Mouse (Mus musculus) CH12.LX (cell line): ENCODE data around the gene Krt12.

Source experiments
- BHLHE40 ChIP-seq: IDR thresholded peaks from 2 replicates; pipeline ENCODE4 v1.6.1; 2011; ENCODE audit warnings: mild to moderate bottlenecking, low read depth, low read length, improper control_type of control experiment
- CHD2 ChIP-seq: IDR thresholded peaks from 2 replicates; pipeline ENCODE4 v1.6.1; 2011; ENCODE audit warnings: low read length, improper control_type of control experiment
- CTCF ChIP-seq, 2 experiments: IDR thresholded peaks in 1 of 2; conservative IDR thresholded peaks in 1 of 2; 2 replicates each; pipeline ENCODE4 v1.5.1; 2011 to 2012; ENCODE audit warnings: low read depth in 2 of 2, low read length in 2 of 2, improper control_type of control experiment in 1 of 2, inconsistent platforms in 1 of 2, mild to moderate bottlenecking in 1 of 2, moderate library complexity in 1 of 2
- E2F4 ChIP-seq: IDR thresholded peaks from 2 replicates; pipeline ENCODE4 v1.6.1; 2011; ENCODE audit warnings: low read depth, low read length, improper control_type of control experiment; ENCODE audit not compliant: insufficient replicate concordance
- ETS1 ChIP-seq: conservative IDR thresholded peaks from 2 replicates; pipeline ENCODE4 v1.6.1; 2012; ENCODE audit warnings: low read depth, mild to moderate bottlenecking, inconsistent platforms, low read length, improper control_type of control experiment, moderate library complexity
- HCFC1 ChIP-seq: IDR thresholded peaks from 2 replicates; pipeline ENCODE4 v1.6.1; 2012; ENCODE audit warnings: low read depth, mild to moderate bottlenecking, inconsistent platforms, low read length, improper control_type of control experiment
- MXI1 ChIP-seq: IDR thresholded peaks from 2 replicates; pipeline ENCODE4 v1.6.1; 2011; ENCODE audit warnings: mild to moderate bottlenecking, low read depth, low read length, improper control_type of control experiment
- NELFE ChIP-seq: IDR thresholded peaks from 2 replicates; pipeline ENCODE4 v1.6.1; 2011; ENCODE audit warnings: low read depth, low read length, improper control_type of control experiment
- POLR2A ChIP-seq: IDR thresholded peaks from 2 replicates; pipeline ENCODE4 v1.6.1; 2011; ENCODE audit warnings: low read depth, mild to moderate bottlenecking, improper control_type of control experiment, low read length
- RCOR1 ChIP-seq: conservative IDR thresholded peaks from 2 replicates; pipeline ENCODE4 v1.6.1; 2012; ENCODE audit warnings: low read depth, mild to moderate bottlenecking, inconsistent platforms, low read length, improper control_type of control experiment
- USF1 ChIP-seq: IDR thresholded peaks from 2 replicates; pipeline ENCODE4 v1.6.1; 2014; ENCODE audit warnings: low read depth, mild to moderate bottlenecking, inconsistent platforms, low read length, improper control_type of control experiment
- USF2 ChIP-seq: conservative IDR thresholded peaks from 2 replicates; pipeline ENCODE4 v1.6.1; 2011; ENCODE audit warnings: low read depth, low read length, improper control_type of control experiment
- ZC3H11A ChIP-seq: IDR thresholded peaks from 2 replicates; pipeline ENCODE4 v1.6.1; 2012; ENCODE audit warnings: low read depth, mild to moderate bottlenecking, inconsistent platforms, low read length, improper control_type of control experiment

DNA sequence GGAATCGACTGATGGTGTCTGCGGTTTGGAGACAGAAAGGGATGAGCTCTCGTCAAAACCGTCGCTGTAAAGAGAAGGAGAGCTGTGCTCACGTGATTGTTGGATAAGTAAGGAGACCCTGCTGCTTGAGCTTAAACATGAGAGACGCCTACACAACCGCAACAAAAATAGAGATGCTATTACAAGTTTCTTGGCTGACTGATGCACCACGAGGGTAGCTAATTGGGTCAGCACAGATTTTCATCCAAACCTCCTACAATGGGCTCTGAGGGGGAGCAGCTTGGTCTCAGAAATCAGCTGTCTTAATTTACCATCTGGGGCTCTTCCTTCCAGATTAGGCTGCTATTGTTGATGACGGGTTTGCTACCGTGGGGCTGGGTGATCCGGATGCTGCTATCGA, 5.2 kb downstream of the Krt12 start:
- TF ChIP-seq USF2 (no peak), BHLHE40 (peak; percentile 30; the same call in 1 of the 2 replicates), NELFE (no peak), HCFC1 (no peak), CTCF (conservative IDR thresholded peaks at IDR 0.05 in 1 of 2, IDR thresholded peaks at IDR 0.05 in 1 of 2; ENCODE audit: low read depth in 2 of 2, low read length in 2 of 2) (no peak), CHD2 (no peak), RCOR1 (no peak), USF1 (no peak), E2F4 (no peak), POLR2A (no peak), ETS1 (no peak), ZC3H11A (no peak), MXI1 (no peak)
